Mouse (Mus musculus) lung, adult 2 months (tissue): ENCODE results near the gene Nup93. TPM values are rescaled to one million over a fixed set of nuclear protein-coding genes. Genes with fewer than 3 reads are reported as not detected.

Experiments
- DNase-seq: peaks from one replicate; pipeline ENCODE4 v3.0.0; 2022
- H3K4me1 ChIP-seq: fragments of 200-500 bp; 2 replicates; pipeline ENCODE4 v1.6.1; 2011; ENCODE audit warnings: low read length; ENCODE audit not compliant: control insufficient read depth, insufficient read depth
- H3K4me3 ChIP-seq: fragments of 200-500 bp; replicated peaks from 2 replicates; pipeline ENCODE3; 2011; ENCODE audit warnings: low read depth, mild to moderate bottlenecking, control low read depth, low read length; ENCODE audit errors: extremely low read depth
- CTCF ChIP-seq: fragments of 200-500 bp; IDR thresholded peaks from 2 replicates; pipeline ENCODE4 v1.5.1; 2011; ENCODE audit warnings: mild to moderate bottlenecking, low read length, control low read depth; ENCODE audit not compliant: insufficient read depth
- POLR2A ChIP-seq: fragments of 200-500 bp; IDR thresholded peaks from 2 replicates; pipeline ENCODE4 v1.6.1; 2011; ENCODE audit warnings: low read depth, mild to moderate bottlenecking, control low read depth, low read length, borderline replicate concordance; ENCODE audit errors: extremely low read depth
- WGBS: fragments of 180-500 bp; shearing (Covaris S2); methylation state at CpG from one replicate; pipeline ENCODE4 v1.1.7; 2018; 5-methylcytosine and 5-hydroxymethylcytosine counted together
- polyA plus RNA-seq: library from polyadenylated mRNA; depleted of rRNA; stranded (reverse); fragments of >200 nt; gene quantifications from 2 replicates; pipeline ENCODE4 v1.2.3, GENCODE M21; 2012; rRNA removed

Nup93 gene
- polyA plus RNA-seq, 1 experiment, result 15.9 TPM

DNA sequence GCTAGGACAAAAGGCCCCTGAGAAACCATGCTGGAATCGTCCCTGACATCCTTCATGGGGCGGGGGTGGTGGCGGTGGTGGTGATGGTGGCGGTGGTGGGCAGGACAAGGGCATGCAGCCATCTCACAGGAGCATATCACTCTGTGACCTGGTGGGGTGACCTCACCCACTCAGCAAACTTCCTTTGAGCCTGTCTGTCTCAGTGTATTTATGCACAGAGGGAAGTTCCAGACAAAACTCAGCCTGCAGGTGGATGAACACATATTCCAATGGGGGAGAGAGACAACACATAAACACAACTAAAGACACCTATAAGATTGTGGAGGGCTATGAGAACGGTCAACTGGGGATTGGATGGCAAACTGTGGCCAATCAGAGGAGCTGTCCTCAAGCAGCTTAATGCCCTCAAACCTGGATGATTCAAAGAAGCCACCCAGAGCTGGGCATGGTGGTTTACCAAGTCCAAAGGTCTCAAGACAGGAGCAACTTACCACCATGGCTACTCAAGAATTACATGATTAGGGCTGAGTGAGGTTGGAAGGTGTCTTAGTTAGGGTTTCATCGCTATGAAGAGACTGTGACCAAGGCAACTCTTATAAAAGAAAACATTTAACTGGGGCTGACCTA is 150.4 kb downstream of the Nup93 start:
- 77% methylated on average over 6 of the region's 6 CpGs for WGBS
- H3K4me3 ChIP-seq, result no peak overlapping the region

DNA sequence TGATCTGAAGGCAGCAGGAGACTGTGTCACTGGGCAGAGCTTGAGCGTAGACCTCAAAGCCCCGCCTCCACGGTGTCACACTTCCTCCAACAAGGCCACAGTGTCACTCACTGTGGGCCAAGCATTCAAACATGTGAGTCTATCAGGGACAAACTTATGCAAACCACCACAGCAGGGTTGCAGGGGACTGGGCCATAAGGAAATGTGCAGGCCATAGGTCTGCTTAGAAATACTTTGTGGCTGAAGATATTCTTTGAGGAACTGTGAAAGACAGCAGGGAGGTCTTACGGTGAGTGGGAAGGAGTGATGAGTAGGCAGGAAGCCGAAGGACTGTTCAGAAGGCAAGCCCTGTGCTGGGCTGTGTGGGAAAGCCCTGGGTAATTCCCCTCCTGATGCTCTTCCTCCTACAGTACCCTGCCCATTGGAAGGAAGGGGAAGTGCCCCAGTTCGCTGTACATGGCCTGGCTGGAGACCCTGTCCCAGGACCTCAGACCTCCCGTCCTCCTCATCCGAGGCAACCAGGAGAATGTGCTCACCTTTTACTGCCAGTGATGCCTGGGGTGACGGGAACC is 151.1 kb downstream of the Nup93 start:
- no peak for DNase-seq
- TF ChIP-seq POLR2A, result no peak
- TF ChIP-seq CTCF, result no peak
- 77% methylated on average over 9 of the region's 9 CpGs for WGBS
- H3K4me1 ChIP-seq, result peaks cover 31% of the 10 kb centered on the region
- no peak overlapping the region for H3K4me3 ChIP-seq

More for the DNA sequence above, 150.4 kb downstream of the Nup93 start:
- TF ChIP-seq CTCF (no peak), POLR2A (no peak)
- no peak for DNase-seq
- H3K4me1 ChIP-seq, result peaks cover 31% of the 10 kb centered on the region

Other genes starting within 250 kb of the Nup93 start
- 120 and 134 TPM in 2 replicates for gene Amfr, start 201.7 kb upstream of the Nup93 start, polyA plus RNA-seq
- 25.0 and 34.4 TPM in 2 replicates for gene Nudt21, start 177.5 kb upstream of the Nup93 start, polyA plus RNA-seq
- 5.8 and 7.5 TPM in 2 replicates for gene Ogfod1, start 177.4 kb upstream of the Nup93 start, polyA plus RNA-seq
- 16.0 and 21.5 TPM in 2 replicates for gene Bbs2, start 115.6 kb upstream of the Nup93 start, polyA plus RNA-seq
- gene Mt4, start 77.4 kb upstream of the Nup93 start, polyA plus RNA-seq, result 935 TPM in 1 of 2 replicates, not detected in the other
- gene Mt3, start 62.0 kb upstream of the Nup93 start, polyA plus RNA-seq, result 1.4 and 1.6 TPM in 2 replicates
- gene Mt2, start 41.9 kb upstream of the Nup93 start, polyA plus RNA-seq, result 32.2 and 56.0 TPM in 2 replicates
- 417 and 493 TPM in 2 replicates for gene Mt1, start 35.5 kb upstream of the Nup93 start, polyA plus RNA-seq
- 0.27 and 0.29 TPM in 2 replicates for gene Slc12a3, start 114.6 kb downstream of the Nup93 start, polyA plus RNA-seq
- 341 and 489 TPM in 2 replicates for gene Herpud1, start 171.9 kb downstream of the Nup93 start, polyA plus RNA-seq
- 9.3 and 12.0 TPM in 2 replicates for gene Nlrc5, start 219.8 kb downstream of the Nup93 start, polyA plus RNA-seq